Mouse (Mus musculus): ENCODE results near the gene Cyfip2. TPM values are rescaled to one million over a fixed set of nuclear protein-coding genes. Genes with fewer than 3 reads are reported as not detected.

Gene Cyfip2
- polyA plus RNA-seq, 1 experiment from 2014 or later = 7.5 TPM

- ATAC-seq = no peak
- H3K4me3 ChIP-seq (replicated peaks) = no peak overlapping the region
- H3K4me1 ChIP-seq (replicated peaks) = peaks cover 6% of the 10 kb centered on the region
- H3K4me2 ChIP-seq (replicated peaks) = no peak overlapping the region
- H3K9ac ChIP-seq = no peak overlapping the region
- WGBS = 34% methylated on average over 7 of the region's 7 CpGs
- no peak overlapping the region for H3K27ac ChIP-seq
- H3K9me3 ChIP-seq = no peaks in the 10 kb centered on the region
- no peaks in the 10 kb centered on the region for H3K36me3 ChIP-seq
- no peaks in the 10 kb centered on the region for H3K27me3 ChIP-seq (replicated peaks)
Measured at GRCm38 (mm10) chr11:46314534-46314933, 1.9 kb upstream of the Cyfip2 start.

GRCm38 (mm10) chr11:46313851-46314250 lies 1.2 kb upstream of the Cyfip2 start:
- Histone ChIP-seq H3K27ac (no peak overlapping the region), H3K4me1 (replicated peaks) (peaks cover 6% of the 10 kb centered on the region), H3K27me3 (replicated peaks) (no peaks in the 10 kb centered on the region), H3K4me2 (replicated peaks) (no peak overlapping the region), H3K9me3 (no peaks in the 10 kb centered on the region), H3K36me3 (no peaks in the 10 kb centered on the region), H3K9ac (no peak overlapping the region), H3K4me3 (replicated peaks) (no peak overlapping the region)
- 79% methylated on average over 6 of the region's 6 CpGs for WGBS
- no peak for ATAC-seq

GRCm38 (mm10) chr11:46311703-46312522 lies 746 bp downstream of the Cyfip2 start:
- WGBS = under 1% methylated on average over 69 of the region's 71 CpGs
- Histone ChIP-seq H3K4me2 (replicated peaks) (peak overlapping the region; percentile 98), H3K27me3 (replicated peaks) (no peaks in the 10 kb centered on the region), H3K27ac (peak overlapping the region; percentile 38; the same call in 1 of the 2 replicates), H3K4me1 (replicated peaks) (peaks cover 6% of the 10 kb centered on the region), H3K9me3 (no peaks in the 10 kb centered on the region), H3K36me3 (no peaks in the 10 kb centered on the region), H3K4me3 (replicated peaks) (peak overlapping the region; percentile 76), H3K9ac (peak overlapping the region; percentile 64)
- ATAC-seq = peak; percentile 94

GRCm38 (mm10) chr11:46311181-46311702 lies 1.4 kb downstream of the Cyfip2 start:
- Histone ChIP-seq H3K9me3 (no peaks in the 10 kb centered on the region), H3K4me1 (replicated peaks) (peaks cover 6% of the 10 kb centered on the region), H3K27ac (no peak overlapping the region), H3K4me3 (replicated peaks) (peak overlapping the region; percentile 76), H3K9ac (peak overlapping the region; percentile 64), H3K27me3 (replicated peaks) (no peaks in the 10 kb centered on the region), H3K4me2 (replicated peaks) (peak overlapping the region; percentile 98), H3K36me3 (no peaks in the 10 kb centered on the region)
- WGBS = 15% methylated on average over 14 of the region's 14 CpGs
- no peak for ATAC-seq

GRCm38 (mm10) chr11:46310647-46311063 lies 2.0 kb downstream of the Cyfip2 start:
- WGBS = 60% methylated on average over 5 of the region's 5 CpGs
- Histone ChIP-seq H3K4me1 (replicated peaks) (peaks cover 6% of the 10 kb centered on the region), H3K9me3 (no peaks in the 10 kb centered on the region), H3K36me3 (no peaks in the 10 kb centered on the region), H3K27ac (no peak overlapping the region), H3K9ac (no peak overlapping the region), H3K4me3 (replicated peaks) (no peak overlapping the region), H3K27me3 (replicated peaks) (no peaks in the 10 kb centered on the region), H3K4me2 (replicated peaks) (peak overlapping the region; percentile 98)
- ATAC-seq = no peak

GRCm38 (mm10) chr11:46309808-46310555 lies 2.7 kb downstream of the Cyfip2 start:
- H3K36me3 ChIP-seq = no peaks in the 10 kb centered on the region
- H3K27ac ChIP-seq = no peak overlapping the region
- no peaks in the 10 kb centered on the region for H3K27me3 ChIP-seq (replicated peaks)
- 77% methylated on average over 10 of the region's 10 CpGs for WGBS
- no peaks in the 10 kb centered on the region for H3K9me3 ChIP-seq
- peaks cover 6% of the 10 kb centered on the region for H3K4me1 ChIP-seq (replicated peaks)
- H3K4me3 ChIP-seq (replicated peaks) = no peak overlapping the region
- no peak overlapping the region for H3K9ac ChIP-seq
- no peak overlapping the region for H3K4me2 ChIP-seq (replicated peaks)
- no peak for ATAC-seq

GRCm38 (mm10) chr11:46309111-46309741 lies 3.4 kb downstream of the Cyfip2 start:
- Histone ChIP-seq H3K4me3 (replicated peaks) (no peak overlapping the region), H3K27ac (no peak overlapping the region), H3K36me3 (no peaks in the 10 kb centered on the region), H3K27me3 (replicated peaks) (no peaks in the 10 kb centered on the region), H3K9ac (no peak overlapping the region), H3K9me3 (no peaks in the 10 kb centered on the region), H3K4me1 (replicated peaks) (peaks cover 6% of the 10 kb centered on the region), H3K4me2 (replicated peaks) (no peak overlapping the region)
- 77% methylated on average over 20 of the region's 20 CpGs for WGBS
- no peak for ATAC-seq

- WGBS = 84% methylated on average over 11 of the region's 11 CpGs
- no peak for ATAC-seq
- Histone ChIP-seq H3K36me3 (no peaks in the 10 kb centered on the region), H3K9me3 (no peaks in the 10 kb centered on the region), H3K27me3 (replicated peaks) (no peaks in the 10 kb centered on the region), H3K9ac (no peak overlapping the region), H3K4me3 (replicated peaks) (no peak overlapping the region), H3K4me1 (replicated peaks) (peaks cover 6% of the 10 kb centered on the region), H3K4me2 (replicated peaks) (no peak overlapping the region), H3K27ac (no peak overlapping the region)
Measured at GRCm38 (mm10) chr11:46308271-46308974, 4.2 kb downstream of the Cyfip2 start.

- Histone ChIP-seq H3K9ac (no peak overlapping the region), H3K4me1 (replicated peaks) (peaks cover 6% of the 10 kb centered on the region), H3K27me3 (replicated peaks) (no peaks in the 10 kb centered on the region), H3K36me3 (no peaks in the 10 kb centered on the region), H3K9me3 (no peaks in the 10 kb centered on the region), H3K4me2 (replicated peaks) (no peak overlapping the region), H3K4me3 (replicated peaks) (no peak overlapping the region), H3K27ac (no peak overlapping the region)
- WGBS = 84% methylated on average over 7 of the region's 7 CpGs
- ATAC-seq = no peak
Measured at GRCm38 (mm10) chr11:46307768-46308167, 4.9 kb downstream of the Cyfip2 start.

GRCm38 (mm10) chr11:46306776-46307175 lies 5.9 kb downstream of the Cyfip2 start:
- no peaks in the 10 kb centered on the region for H3K27me3 ChIP-seq (replicated peaks)
- H3K4me2 ChIP-seq (replicated peaks) = no peak overlapping the region
- no peak overlapping the region for H3K9ac ChIP-seq
- no peaks in the 10 kb centered on the region for H3K36me3 ChIP-seq
- no peak overlapping the region for H3K4me3 ChIP-seq (replicated peaks)
- H3K4me1 ChIP-seq (replicated peaks) = peaks cover 6% of the 10 kb centered on the region
- H3K27ac ChIP-seq = no peak overlapping the region
- WGBS = 86% methylated on average over 7 of the region's 7 CpGs
- H3K9me3 ChIP-seq = no peaks in the 10 kb centered on the region
- ATAC-seq = no peak

GRCm38 (mm10) chr11:46305881-46306520 lies 6.7 kb downstream of the Cyfip2 start:
- Histone ChIP-seq H3K4me2 (replicated peaks) (no peak overlapping the region), H3K4me1 (replicated peaks) (no peaks in the 10 kb centered on the region), H3K9ac (no peak overlapping the region), H3K27ac (no peak overlapping the region), H3K27me3 (replicated peaks) (no peaks in the 10 kb centered on the region), H3K36me3 (no peaks in the 10 kb centered on the region), H3K4me3 (replicated peaks) (no peak overlapping the region), H3K9me3 (no peaks in the 10 kb centered on the region)
- no peak for ATAC-seq
- WGBS = 78% methylated on average over 9 of the region's 9 CpGs

All from intestine, embryonic 15.5 days (tissue).